Mouse (Mus musculus): ENCODE results near the gene Apln.

DNA sequence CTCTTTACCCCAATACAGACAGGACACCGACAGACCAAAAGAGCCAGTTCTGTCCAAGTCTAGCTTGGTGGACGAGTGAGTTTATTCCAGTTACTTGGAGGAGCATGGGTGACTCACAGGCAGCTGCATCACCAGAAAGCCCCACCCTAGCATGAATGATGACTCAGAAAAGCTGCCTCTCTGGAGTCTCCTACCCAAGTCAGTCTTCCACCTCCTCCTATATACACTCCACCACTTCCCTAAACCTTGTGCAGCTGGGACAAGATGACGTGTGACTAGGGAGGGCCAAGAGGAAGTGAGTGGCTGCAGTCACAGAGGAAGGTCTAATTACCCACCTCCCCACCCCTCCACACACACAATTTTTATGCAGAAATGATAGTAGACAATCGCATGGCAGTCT, 58.1 kb downstream of the Apln start:
- TF ChIP-seq POLR2A (IDR thresholded peaks at IDR 0.05; ENCODE audit: borderline replicate concordance, low read depth, low read length) (no peak), CTCF (IDR thresholded peaks at IDR 0.05; ENCODE audit: low read depth, low read length) (no peak)

Data from bone marrow macrophage, adult 2 months (primary cell).